Mouse (Mus musculus) myocyte (in vitro differentiated cells): ENCODE results near the gene Dlgap3.

Experiments used
- E2F4 ChIP-seq: IDR thresholded peaks from one replicate; pipeline ENCODE4 v1.6.1; 2011; ENCODE audit warnings: mild to moderate bottlenecking, control low read depth, moderate library complexity; ENCODE audit not compliant: insufficient read depth
- MYOG ChIP-seq, 3 experiments: IDR thresholded peaks; one replicate each; pipeline ENCODE4 v1.6.1; 2011; ENCODE audit warnings: control low read depth in 2 of 3, low read depth in 2 of 3, mild to moderate bottlenecking in 2 of 3; ENCODE audit not compliant: insufficient read length in 2 of 3, control insufficient read depth in 1 of 3, insufficient read depth in 1 of 3
- POLR2A ChIP-seq: IDR thresholded peaks from one replicate; pipeline ENCODE4 v1.6.1; 2011; ENCODE audit warnings: low read depth, mild to moderate bottlenecking, control low read depth, moderate library complexity; ENCODE audit not compliant: insufficient read length
- REST ChIP-seq: IDR thresholded peaks from one replicate; pipeline ENCODE4 v1.6.1; 2011; ENCODE audit warnings: mild to moderate bottlenecking, control low read depth, moderate library complexity; ENCODE audit not compliant: insufficient read depth, insufficient read length
- TCF12 ChIP-seq: IDR thresholded peaks from one replicate; pipeline ENCODE4 v1.6.1; 2011; ENCODE audit warnings: mild to moderate bottlenecking, control low read depth; ENCODE audit not compliant: poor library complexity, insufficient read depth, severe bottlenecking
- TCF3 ChIP-seq: IDR thresholded peaks from one replicate; pipeline ENCODE4 v1.6.1; 2011; ENCODE audit warnings: low read depth, control low read depth; ENCODE audit not compliant: insufficient read length
- USF1 ChIP-seq: IDR thresholded peaks from one replicate; pipeline ENCODE4 v1.6.1; 2011; ENCODE audit warnings: low read depth, mild to moderate bottlenecking, control low read depth, moderate library complexity

DNA sequence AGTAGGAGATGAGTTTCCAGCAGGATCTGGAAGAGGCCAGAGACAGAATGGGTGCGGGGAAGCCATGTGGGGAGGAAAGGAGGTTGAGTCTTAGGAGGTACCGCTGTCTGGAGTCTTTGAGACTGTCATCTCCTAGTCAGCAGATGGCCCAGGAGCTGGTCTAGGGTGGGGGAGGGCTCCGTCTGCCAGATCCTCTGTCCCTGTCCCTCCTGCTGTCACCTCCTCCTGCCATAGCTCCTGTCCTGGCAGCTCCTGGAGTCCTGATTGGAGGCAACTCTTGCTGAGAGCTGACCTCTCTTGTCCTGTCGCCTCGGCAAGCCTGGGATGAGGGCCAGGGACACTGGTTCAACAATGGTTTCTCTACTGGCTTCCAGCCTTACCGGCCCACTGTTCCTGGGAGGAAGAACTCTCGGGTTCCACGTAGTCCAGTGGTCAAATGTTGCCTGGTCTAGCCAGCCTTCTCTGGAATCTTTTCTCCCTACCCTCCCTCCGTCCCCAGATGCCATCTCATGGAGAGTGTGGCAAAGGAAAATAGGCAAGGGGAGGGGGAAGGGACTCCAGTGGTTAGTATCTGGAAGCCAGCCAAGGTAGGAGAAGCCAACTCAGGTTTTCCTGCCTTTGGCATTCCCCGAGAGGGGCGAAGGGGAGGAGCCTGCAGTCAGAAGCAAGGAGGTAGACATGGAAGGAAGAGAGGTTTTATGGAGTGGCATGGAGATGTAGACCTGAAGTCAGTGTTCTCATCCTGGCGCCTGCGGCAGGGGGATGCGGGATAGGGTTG is 24.6 kb downstream of the Dlgap3 start:
- TF ChIP-seq USF1 = no peak
- TF ChIP-seq POLR2A = no peak
- TF ChIP-seq TCF12 = no peak
- no peak for TF ChIP-seq MYOG (IDR thresholded peaks at IDR 0.05; ENCODE audit: control insufficient read depth in 1 of 3, insufficient read depth in 1 of 3, insufficient read length in 2 of 3, low read depth in 2 of 3)
- TF ChIP-seq E2F4 = no peak
- TF ChIP-seq TCF3 = no peak
- TF ChIP-seq REST = no peak
